Mouse (Mus musculus) kidney, adult 2 months (tissue): ENCODE data around the gene Mas1. TPM values are rescaled to one million over a fixed set of nuclear protein-coding genes. Genes with fewer than 3 reads are reported as not detected.

Source experiments
- DNase-seq: peaks from one replicate; pipeline ENCODE4 v3.0.0; 2021
- H3K27ac ChIP-seq: fragments of 200-500 bp; 2 replicates; pipeline ENCODE4 v1.5.1; 2012; ENCODE audit warnings: low read depth, low read length, control low read depth, inconsistent platforms; ENCODE audit not compliant: insufficient read depth
- H3K27me3 ChIP-seq: fragments of 200-500 bp; replicated peaks from 2 replicates; pipeline ENCODE4 v1.6.1; 2012; ENCODE audit warnings: mild to moderate bottlenecking, moderate library complexity, low read length, inconsistent platforms; ENCODE audit not compliant: control insufficient read depth, insufficient read depth
- H3K36me3 ChIP-seq: fragments of 200-500 bp; 2 replicates; pipeline ENCODE4 v1.6.1; 2012; ENCODE audit warnings: mild to moderate bottlenecking, moderate library complexity, low read length, inconsistent platforms; ENCODE audit not compliant: control insufficient read depth, insufficient read depth
- H3K4me1 ChIP-seq: fragments of 200-500 bp; 2 replicates; pipeline ENCODE4 v1.6.1; 2011; ENCODE audit warnings: low read length; ENCODE audit not compliant: control insufficient read depth, insufficient read depth
- H3K4me3 ChIP-seq: fragments of 200-500 bp; 2 replicates; pipeline ENCODE4 v1.5.1; 2011; ENCODE audit warnings: mild to moderate bottlenecking, low read depth, low read length, control low read depth; ENCODE audit not compliant: insufficient read depth
- CTCF ChIP-seq: fragments of 200-500 bp; conservative IDR thresholded peaks from 2 replicates; pipeline ENCODE4 v1.5.1; 2011; ENCODE audit warnings: low read depth, mild to moderate bottlenecking, control low read depth, low read length, moderate library complexity, mixed read lengths; ENCODE audit not compliant: insufficient read depth, insufficient read length
- POLR2A ChIP-seq: fragments of 200-500 bp; IDR thresholded peaks from one replicate; pipeline ENCODE4 v1.6.1; 2011; ENCODE audit warnings: low read depth, low read length, control low read depth
- WGBS: fragments of 180-500 bp; shearing (Covaris S2); methylation state at CpG from one replicate; pipeline ENCODE4 v1.1.7; 2018; 5-methylcytosine and 5-hydroxymethylcytosine counted together
- polyA plus RNA-seq: library from polyadenylated mRNA; depleted of rRNA; stranded (reverse); fragments of >200 nt; gene quantifications from 2 replicates; pipeline ENCODE4 v1.2.3, GENCODE M21; 2012

The Mas1 gene
- polyA plus RNA-seq, 1 experiment, result 0.48 TPM

DNA sequence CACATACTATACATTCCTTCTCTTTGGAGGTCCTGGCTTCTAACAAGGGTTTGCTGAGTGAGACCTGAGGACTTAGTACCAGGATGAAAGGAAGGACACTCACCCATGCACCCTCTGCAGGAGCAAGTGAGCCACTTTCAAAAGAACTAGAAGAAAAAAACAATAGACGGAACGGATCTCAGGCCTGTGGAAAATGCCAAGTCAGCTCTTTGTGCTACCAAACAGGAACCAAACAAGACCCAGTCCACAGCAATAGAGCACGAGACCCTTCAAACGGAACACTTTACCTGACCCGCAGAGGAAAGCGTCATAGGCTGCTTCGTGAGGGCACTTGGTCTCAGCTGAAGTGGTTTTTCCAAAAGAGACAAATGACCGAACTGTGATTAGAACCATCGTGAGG lies 24.1 kb upstream of the Mas1 start:
- no peak for DNase-seq
- Histone ChIP-seq H3K4me1 (no peaks in the 10 kb centered on the region), H3K27ac (no peak overlapping the region), H3K27me3 (no peaks in the 10 kb centered on the region), H3K36me3 (no peaks in the 10 kb centered on the region), H3K4me3 (no peak overlapping the region)
- 89% methylated on average over 9 of the region's 9 CpGs for WGBS
- no peak for TF ChIP-seq CTCF
- TF ChIP-seq POLR2A, result no peak

- Histone ChIP-seq H3K4me3 (no peak overlapping the region), H3K27me3 (no peaks in the 10 kb centered on the region), H3K27ac (no peak overlapping the region), H3K36me3 (no peaks in the 10 kb centered on the region), H3K4me1 (no peaks in the 10 kb centered on the region)
- TF ChIP-seq CTCF (no peak), POLR2A (no peak)
- DNase-seq, result no peak
- WGBS, result 93% methylated on average over 4 of the region's 4 CpGs
Observed at GRCm38 (mm10) chr17:12891054-12891453, 23.1 kb upstream of the Mas1 start.

DNA sequence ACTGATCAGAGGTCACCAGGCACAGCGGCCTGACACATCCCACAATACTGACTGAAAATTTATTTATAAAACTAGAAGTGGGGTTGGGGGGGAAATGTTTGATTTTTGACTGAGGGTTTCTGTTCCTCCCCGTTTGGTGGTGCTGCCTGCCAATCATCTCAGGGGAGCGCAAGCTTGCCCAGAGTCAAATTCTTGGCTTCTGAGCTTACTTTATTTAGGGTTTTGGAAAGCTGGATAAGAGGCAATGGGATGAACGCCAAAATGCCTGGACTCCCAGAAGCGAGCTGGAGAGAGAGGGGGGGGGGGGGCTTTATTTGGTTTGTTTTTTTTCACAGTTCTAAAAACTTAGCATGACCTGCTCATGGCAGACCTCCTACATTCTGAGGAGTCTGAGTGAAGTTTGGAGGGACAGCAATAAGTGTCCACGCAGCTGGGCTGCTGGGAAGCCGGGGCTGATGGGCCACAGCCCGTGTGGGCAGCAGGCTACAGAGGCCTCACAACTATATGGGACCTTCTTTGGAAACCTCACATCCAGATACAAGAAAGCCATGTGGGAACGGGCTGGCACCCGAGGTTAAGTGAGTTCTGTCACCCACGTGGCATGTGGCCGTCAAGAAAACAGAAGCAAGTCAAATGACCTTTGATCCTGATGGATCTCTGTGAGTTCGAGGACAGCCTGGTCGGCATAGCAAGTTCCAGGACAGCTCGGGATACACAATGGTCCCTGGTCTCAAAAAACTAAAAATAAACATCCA lies 19.3 kb upstream of the Mas1 start:
- 66% methylated on average over 15 of the region's 15 CpGs for WGBS
- Histone ChIP-seq H3K27me3 (no peaks in the 10 kb centered on the region), H3K27ac (no peak overlapping the region), H3K4me3 (no peak overlapping the region), H3K36me3 (no peaks in the 10 kb centered on the region), H3K4me1 (no peaks in the 10 kb centered on the region)
- TF ChIP-seq POLR2A, result no peak
- no peak for TF ChIP-seq CTCF
- DNase-seq, result no peak

GRCm38 (mm10) chr17:12886620-12887019 lies 18.7 kb upstream of the Mas1 start:
- 48% methylated on average over 6 of the region's 6 CpGs for WGBS
- Histone ChIP-seq H3K27ac (no peak overlapping the region), H3K4me3 (no peak overlapping the region), H3K4me1 (no peaks in the 10 kb centered on the region), H3K36me3 (no peaks in the 10 kb centered on the region), H3K27me3 (no peaks in the 10 kb centered on the region)
- no peak for TF ChIP-seq POLR2A
- no peak for TF ChIP-seq CTCF
- no peak for DNase-seq

- Histone ChIP-seq H3K36me3 (no peaks in the 10 kb centered on the region), H3K27ac (no peak overlapping the region), H3K27me3 (no peaks in the 10 kb centered on the region), H3K4me3 (no peak overlapping the region), H3K4me1 (peaks cover 5% of the 10 kb centered on the region; the same call in 1 of the 2 replicates)
- TF ChIP-seq POLR2A, result no peak
- no peak for TF ChIP-seq CTCF
- WGBS, result 80% methylated on average over 1 of the region's 1 CpGs
- no peak for DNase-seq
Observed at GRCm38 (mm10) chr17:12881216-12881615, 13.3 kb upstream of the Mas1 start.

- no peak overlapping the region for H3K4me3 ChIP-seq
- H3K27me3 ChIP-seq, result no peaks in the 10 kb centered on the region
- H3K4me1 ChIP-seq, result peaks cover 5% of the 10 kb centered on the region; the same call in 1 of the 2 replicates
- peak; percentile 91 for DNase-seq
- no peak overlapping the region for H3K27ac ChIP-seq
- no peaks in the 10 kb centered on the region for H3K36me3 ChIP-seq
- WGBS, result 2% methylated on average over 14 of the region's 14 CpGs
- TF ChIP-seq CTCF, result peak; percentile 77
- no peak for TF ChIP-seq POLR2A
Observed at GRCm38 (mm10) chr17:12880178-12880577, 12.2 kb upstream of the Mas1 start.

GRCm38 (mm10) chr17:12875734-12876133 lies 7.8 kb upstream of the Mas1 start, which contains the start of gene Mrgprh:
Gene Mrgprh (plus strand): TSS chr17:12876034.
- no peak for TF ChIP-seq POLR2A
- no peak for TF ChIP-seq CTCF
- H3K27ac ChIP-seq, result no peak within 1 kb of the TSS
- peaks cover 5% of the 10 kb centered on the region; the same call in 1 of the 2 replicates for H3K4me1 ChIP-seq
- no peaks in the 10 kb centered on the region for H3K27me3 ChIP-seq
- no peaks in the 10 kb centered on the region for H3K36me3 ChIP-seq
- no peak for DNase-seq
- 87% methylated on average over 5 of the region's 5 CpGs for WGBS
- H3K4me3 ChIP-seq, result no peak within 1 kb of the TSS
